Mouse (Mus musculus): Measurements from ENCODE around the gene Mrpl33.

- TF ChIP-seq POLR2A (IDR thresholded peaks at IDR 0.05; ENCODE audit: low read depth, low read length) (no peak), CTCF (IDR thresholded peaks at IDR 0.05; ENCODE audit: extremely low read depth, insufficient read length, insufficient replicate concordance, low read depth, low read length) (no peak)
Observed at GRCm38 (mm10) chr5:31606151-31606550, 9.4 kb downstream of the Mrpl33 start.
